In the genomic region with DNA sequence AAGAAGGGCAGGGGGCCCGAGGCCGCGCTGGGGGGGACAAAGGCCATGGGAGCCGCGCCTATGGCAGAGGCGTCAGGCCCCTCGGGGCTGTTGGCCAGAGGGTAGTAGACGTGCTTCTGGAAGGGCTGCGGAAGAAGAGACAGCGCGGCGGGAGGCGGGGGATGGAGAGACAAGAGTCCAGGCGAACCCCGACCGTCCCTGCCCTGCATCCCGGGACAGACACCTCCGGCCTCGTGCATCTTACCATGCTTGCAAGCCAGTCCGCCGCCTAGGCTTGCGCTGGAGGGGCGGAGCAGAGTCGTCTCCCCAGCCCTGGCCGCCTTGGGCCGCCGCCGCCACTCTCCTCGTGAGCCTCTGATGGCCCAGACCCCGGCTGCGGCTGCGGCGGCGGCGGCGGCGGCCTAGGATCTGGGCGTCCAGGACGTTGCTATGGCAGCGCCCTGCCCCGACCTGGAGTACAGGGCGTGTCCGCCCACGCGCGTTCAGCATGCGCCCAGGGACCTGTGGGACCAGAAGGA, we compare ENCODE assay signal across 8 mouse cellular contexts. TPM values are rescaled to one million over a fixed set of nuclear protein-coding genes. Genes with fewer than 3 reads are reported as not detected.
DNase-seq lines count a peak whose midpoint lies in the region; ATAC-seq lines count a peak whose summit lies in the region.

No protein-coding gene starts in this region.

- peaks cover 25% of the 10 kb centered on the region for H3K27me3 ChIP-seq in heart, embryonic 13.5 days (replicated peaks)
- peaks cover 37% of the 10 kb centered on the region for H3K27me3 ChIP-seq in limb, embryonic 10.5 days (ENCODE audit: low read depth, poor library complexity, severe bottlenecking)
- peaks cover 10% of the 10 kb centered on the region for H3K27me3 ChIP-seq in midbrain, embryonic 11.5 days (ENCODE audit: control insufficient read depth, insufficient read depth, low read length)

- H3K4me1 ChIP-seq in heart, embryonic 13.5 days, result peaks cover 39% of the 10 kb centered on the region
- peaks cover 44% of the 10 kb centered on the region for H3K4me1 ChIP-seq in limb, embryonic 10.5 days
- peaks cover 34% of the 10 kb centered on the region for H3K4me1 ChIP-seq in midbrain, embryonic 11.5 days (ENCODE audit: control insufficient read depth, insufficient read depth, low read length)

- WGBS in heart, embryonic 13.5 days, result 1% methylated on average over 47 of the region's 47 CpGs
- 1% methylated on average over 47 of the region's 47 CpGs for WGBS in limb, embryonic 10.5 days
- WGBS in midbrain, embryonic 11.5 days, result 1% methylated on average over 45 of the region's 47 CpGs

- H3K4me2 ChIP-seq in heart, embryonic 13.5 days, result peak overlapping the region; percentile 89
- peak overlapping the region; percentile 89 for H3K4me2 ChIP-seq in midbrain, embryonic 11.5 days

- H3K4me3 ChIP-seq in heart, embryonic 13.5 days, result peak overlapping the region; percentile 63
- H3K4me3 ChIP-seq in limb, embryonic 10.5 days, result peak overlapping the region; percentile 51
- peak overlapping the region; percentile 36 for H3K4me3 ChIP-seq in midbrain, embryonic 11.5 days (ENCODE audit: low read depth, low read length)

- H3K27ac ChIP-seq in heart, embryonic 13.5 days (replicated peaks), result no peak overlapping the region
- H3K27ac ChIP-seq in limb, embryonic 10.5 days, result peak overlapping the region; percentile 56; the same call in 1 of the 2 replicates
- H3K27ac ChIP-seq in midbrain, embryonic 11.5 days (ENCODE audit: low read depth, low read length), result no peak overlapping the region

- H3K9me3 ChIP-seq in heart, embryonic 13.5 days, result no peaks in the 10 kb centered on the region
- no peaks in the 10 kb centered on the region for H3K9me3 ChIP-seq in limb, embryonic 10.5 days (replicated peaks)
- no peaks in the 10 kb centered on the region for H3K9me3 ChIP-seq in midbrain, embryonic 11.5 days (ENCODE audit: control insufficient read depth, low read length)

- peak; percentile 54; the same call in 1 of the 2 replicates for ATAC-seq in heart, embryonic 13.5 days (ENCODE audit: extremely low read depth, insufficient number of reproducible peaks, low FRiP score, low TSS enrichment)
- ATAC-seq in midbrain, embryonic 11.5 days (ENCODE audit: low FRiP score), result peak; percentile 59
- ATAC-seq in frontal cortex, adult (ENCODE audit: low TSS enrichment), result no peak

- peak; percentile 29 for DNase-seq in right cerebral cortex, postnatal 14 days
- no peak for DNase-seq in right cerebral cortex, adult 18-20 months
- DNase-seq in cerebellum, postnatal 14 days, result peak; percentile 45 to 48
- peak; percentile 81 for DNase-seq in limb, embryonic 10.5 days (ENCODE audit: low spot score)
- peak; percentile 93 for DNase-seq in midbrain, embryonic 11.5 days (ENCODE audit: low spot score, missing footprints)
- no peak for DNase-seq in frontal cortex, postnatal 36 days (ENCODE audit: low spot score in 2 of 2)

- H3K36me3 ChIP-seq in heart, embryonic 13.5 days, result peaks cover 6% of the 10 kb centered on the region; the same call in 1 of the 2 replicates
- H3K36me3 ChIP-seq in limb, embryonic 10.5 days, result peaks cover 30% of the 10 kb centered on the region
- H3K36me3 ChIP-seq in midbrain, embryonic 11.5 days (ENCODE audit: control insufficient read depth, insufficient read depth, low read length), result no peaks in the 10 kb centered on the region

- peak overlapping the region; percentile 76 for H3K9ac ChIP-seq in heart, embryonic 13.5 days
- H3K9ac ChIP-seq in midbrain, embryonic 11.5 days (ENCODE audit: low read length), result peak overlapping the region; percentile 49

RNA-seq across cellular contexts. Expression of a gene that starts 2.5 kb away (rescaled TPM):
- polyA plus RNA-seq in heart, embryonic 13.5 days (2015; fragmentation: Nextera tagmentation; extraction: Ambion mirVana), result 6.9 and 8.0 TPM in 2 replicates
- polyA plus RNA-seq in limb, embryonic 10.5 days (2016; fragmentation: Nextera tagmentation; extraction: Ambion mirVana), result 13.9 and 20.7 TPM in 2 replicates
- polyA plus RNA-seq in midbrain, embryonic 11.5 days (2014; fragmentation: Nextera tagmentation; extraction: Ambion mirVana), result 28.2 and 32.2 TPM in 2 replicates

RNA-seq across cellular contexts. Expression of a gene that starts 15.1 kb away (rescaled TPM):
- 23.1 and 26.0 TPM in 2 replicates for polyA plus RNA-seq in heart, embryonic 13.5 days (2015; fragmentation: Nextera tagmentation; extraction: Ambion mirVana)
- polyA plus RNA-seq in limb, embryonic 10.5 days (2016; fragmentation: Nextera tagmentation; extraction: Ambion mirVana), result 32.9 and 34.2 TPM in 2 replicates
- 31.6 and 32.9 TPM in 2 replicates for polyA plus RNA-seq in midbrain, embryonic 11.5 days (2014; fragmentation: Nextera tagmentation; extraction: Ambion mirVana)

Comparison
In these comparisons a context has a peak if more than half of its experiments do, and no peak if none do; other contexts are left out.
1. DNase-seq: peak in right cerebral cortex, postnatal 14 days (single experiment), cerebellum, postnatal 14 days (2 of 2), limb, embryonic 10.5 days (single experiment) and midbrain, embryonic 11.5 days (single experiment); none in right cerebral cortex, adult 18-20 months (single experiment) and frontal cortex, postnatal 36 days (0 of 2).
2. Peak in every context shown above with its lines, with median percentiles within 50 percentile points of each other: H3K4me3 ChIP-seq.